Mouse (Mus musculus) thymus, adult 2 months (tissue): Measurements from ENCODE around the gene Pxmp4.

Source experiments
- CTCF ChIP-seq: fragments of 200-500 bp; IDR thresholded peaks from 2 replicates; pipeline ENCODE4 v1.5.1; 2012; ENCODE audit warnings: mild to moderate bottlenecking, control low read depth, low read length, moderate library complexity, borderline replicate concordance; ENCODE audit not compliant: control insufficient read depth, poor library complexity, insufficient read depth; ENCODE audit errors: extremely low read depth
- POLR2A ChIP-seq: fragments of 200-500 bp; IDR thresholded peaks from 2 replicates; pipeline ENCODE4 v1.6.1; 2012; ENCODE audit warnings: mild to moderate bottlenecking, low read length, control low read depth, moderate library complexity; ENCODE audit not compliant: control insufficient read depth, poor library complexity, insufficient read depth; ENCODE audit errors: extremely low read depth

GRCm38 (mm10) chr2:154589051-154589450 is 14.5 kb downstream of the Pxmp4 start:
- no peak for TF ChIP-seq POLR2A
- TF ChIP-seq CTCF, result no peak
